Mouse (Mus musculus): Measurements from ENCODE around the gene Hoxd11.

The Hoxd11 gene

DNA sequence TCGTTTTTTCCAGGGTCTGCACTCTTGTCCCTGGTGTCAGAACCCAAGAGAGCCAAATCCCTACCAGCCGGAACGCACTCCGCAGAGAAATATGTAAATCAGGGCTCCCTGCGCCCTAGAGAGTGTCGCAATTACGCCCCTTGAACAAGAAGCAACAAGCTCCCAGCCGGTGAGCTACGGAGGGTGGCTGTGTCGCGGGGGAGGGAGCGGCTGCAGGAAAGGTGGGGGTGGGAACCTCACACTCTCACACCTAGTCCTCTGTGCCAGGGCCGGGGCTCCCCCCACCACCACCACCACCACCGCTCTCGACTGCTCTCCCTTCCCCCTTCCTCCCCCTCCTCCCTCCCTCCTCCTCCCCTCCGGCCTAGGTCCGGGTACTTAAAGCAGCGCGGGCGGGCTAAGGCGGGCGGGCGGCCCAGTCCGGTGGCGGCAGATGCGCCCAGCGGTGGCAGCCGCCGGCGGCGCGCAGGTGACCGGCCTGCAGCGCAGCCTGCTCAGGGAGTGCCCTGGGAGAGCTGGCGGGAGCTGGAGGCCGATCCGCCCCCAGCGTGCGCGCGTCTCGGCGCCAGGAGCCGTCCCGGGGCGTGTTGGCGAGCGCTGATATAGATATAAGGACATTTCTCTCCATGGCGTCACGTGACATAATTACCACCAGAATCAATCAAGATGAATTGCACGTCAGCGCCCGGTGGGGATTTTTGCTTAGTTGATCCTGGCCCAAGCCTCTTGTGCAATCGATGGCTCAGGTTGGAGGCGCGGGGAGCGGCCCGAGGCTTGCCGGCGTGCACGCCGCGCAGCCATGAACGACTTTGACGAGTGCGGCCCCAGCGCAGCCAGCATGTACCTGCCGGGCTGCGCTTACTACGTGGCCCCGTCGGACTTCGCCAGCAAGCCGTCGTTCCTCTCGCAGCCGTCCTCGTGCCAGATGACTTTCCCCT, 2.5 kb downstream of the Hoxd11 start:
- no peak for DNase-seq (ENCODE audit: low spot score)

GRCm38 (mm10) chr2:74682796-74683195, 3.4 kb downstream of the Hoxd11 start:
- no peak for DNase-seq (ENCODE audit: low spot score)

- no peak for DNase-seq (ENCODE audit: low spot score)
These were observed 4.2 kb downstream of the Hoxd11 start for GRCm38 (mm10) chr2:74683471-74683951.

DNA sequence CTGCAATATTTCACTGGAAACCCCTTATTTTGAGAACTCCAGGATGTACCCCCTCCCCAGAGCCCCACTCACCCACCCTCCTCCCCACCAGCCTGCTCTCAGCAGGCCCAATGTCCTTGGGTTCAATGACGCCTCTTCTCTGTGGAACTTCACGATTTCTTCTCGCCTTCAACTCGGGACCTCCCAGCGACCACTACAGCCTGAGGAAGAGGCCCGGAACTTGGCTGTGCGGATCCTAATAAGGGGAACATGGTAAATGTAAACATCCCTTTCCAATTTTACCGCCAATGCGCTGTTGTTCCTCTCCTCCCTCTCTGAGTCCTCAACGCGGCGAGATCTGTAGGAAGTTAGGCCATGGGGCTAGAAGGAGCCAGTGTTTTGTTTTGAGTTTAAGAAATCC, 4.7 kb downstream of the Hoxd11 start:
- DNase-seq (ENCODE audit: low spot score) = no peak

GRCm38 (mm10) chr2:74685059-74685603, 5.8 kb downstream of the Hoxd11 start:
- DNase-seq (ENCODE audit: low spot score) = no peak

DNA sequence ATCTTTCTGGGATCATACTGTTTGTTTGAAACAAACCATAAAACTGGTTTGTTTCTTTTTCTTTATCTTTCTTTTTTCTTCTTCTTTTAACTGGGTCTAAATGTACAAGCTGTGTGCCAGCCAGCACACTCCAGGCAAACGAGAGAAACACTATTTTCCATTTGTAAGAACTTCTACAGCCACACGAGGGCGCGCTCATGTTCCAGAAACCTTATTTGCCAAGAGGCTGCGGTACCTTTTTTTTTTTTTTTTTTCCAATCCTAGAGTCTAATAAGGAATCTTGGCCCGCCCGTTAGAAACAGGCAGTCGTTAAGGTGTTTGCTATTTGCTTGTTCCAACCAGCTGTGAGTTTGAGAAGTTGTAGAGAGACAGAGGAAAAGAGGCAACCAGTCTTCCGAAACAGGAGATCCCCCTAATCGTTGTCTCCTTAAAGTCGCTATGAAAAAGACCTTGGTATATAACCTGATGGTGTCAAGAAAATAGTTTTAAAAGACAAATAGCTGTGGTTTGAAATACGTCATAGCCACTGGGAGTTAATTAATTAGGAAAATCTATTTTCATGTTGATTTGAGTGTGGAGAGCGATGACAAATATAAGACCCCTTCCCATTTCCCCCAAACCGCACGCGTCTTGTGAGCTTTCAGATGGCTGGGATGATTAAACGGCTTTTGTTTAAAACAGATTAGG, 7.1 kb downstream of the Hoxd11 start:
- DNase-seq (ENCODE audit: low spot score) = peak; percentile 83

DNA sequence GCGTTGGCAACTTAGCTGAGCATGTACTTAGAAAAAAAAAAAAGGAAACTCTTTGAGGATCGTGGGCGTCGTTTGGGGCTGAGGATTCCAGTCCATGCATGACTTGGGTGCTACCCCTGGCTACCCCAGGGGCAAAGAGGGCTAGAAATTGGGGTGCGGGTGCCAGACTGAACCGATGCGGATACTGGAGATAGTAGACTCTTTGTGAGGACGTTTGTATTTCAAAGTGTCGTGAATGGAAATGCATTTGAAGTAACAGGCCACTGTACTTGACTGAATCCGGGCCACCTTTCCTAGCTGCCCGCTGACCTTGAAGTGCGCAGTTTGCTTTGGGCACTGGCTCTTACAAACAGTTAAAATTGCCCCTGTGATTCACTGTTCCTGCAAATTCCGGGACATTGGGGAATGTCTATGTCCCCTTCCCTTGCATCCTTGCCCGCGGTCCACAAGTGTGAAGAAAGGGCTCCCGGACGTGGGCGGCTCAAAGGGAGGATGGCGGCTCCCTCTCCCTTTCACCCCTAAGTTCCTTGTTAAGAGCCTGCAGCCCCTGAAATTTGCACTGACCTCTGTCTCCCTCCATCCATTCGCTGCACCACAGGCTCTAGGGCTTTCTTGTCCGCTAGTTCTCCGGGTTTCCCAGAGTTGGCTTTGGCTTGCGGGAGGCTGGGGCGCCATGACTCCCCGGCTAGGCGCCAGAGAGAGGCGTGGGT, 7.8 kb downstream of the Hoxd11 start:
- no peak for DNase-seq (ENCODE audit: low spot score)

DNA sequence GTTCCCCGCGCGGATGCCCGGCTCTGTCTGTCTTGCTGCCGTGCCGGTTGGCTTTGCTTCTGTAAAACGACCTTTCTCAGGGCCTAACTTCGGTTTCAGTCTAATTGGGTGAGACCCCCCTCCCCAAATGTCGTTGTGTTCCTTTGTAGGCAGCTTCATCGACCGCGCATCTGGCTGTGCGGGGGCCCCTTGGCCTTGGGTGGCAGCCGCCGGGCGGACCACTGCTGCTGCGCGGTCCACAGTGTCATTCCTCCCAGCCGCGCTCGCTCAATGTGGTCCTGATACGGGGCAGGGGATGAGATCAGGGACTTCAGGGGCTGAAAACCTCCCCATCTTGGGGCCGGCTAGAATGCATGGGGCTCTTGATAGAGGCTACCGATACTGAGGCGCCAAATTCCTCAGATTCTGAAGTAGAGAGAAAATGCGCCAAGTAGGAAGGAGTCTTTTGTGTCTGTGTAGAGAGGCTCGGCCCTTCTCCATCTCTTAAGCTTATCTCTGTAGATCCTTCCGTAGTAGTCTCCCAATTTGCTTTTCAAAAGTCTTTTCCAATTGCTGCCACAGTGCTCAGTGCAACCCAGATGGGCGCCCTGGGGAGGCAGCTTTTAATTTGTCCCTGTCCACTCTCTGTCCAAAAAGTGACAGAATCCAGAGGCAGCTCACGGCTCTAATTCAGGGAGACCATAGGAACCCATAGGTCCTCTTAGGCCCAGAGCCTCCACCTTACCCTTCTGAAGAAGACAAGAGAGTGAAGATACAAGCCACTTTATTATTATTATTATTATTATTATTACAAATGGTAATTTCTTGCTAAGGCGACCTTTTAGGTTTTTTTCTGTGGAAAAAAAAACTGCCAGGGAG, 8.6 kb downstream of the Hoxd11 start:
- DNase-seq (ENCODE audit: low spot score) = no peak

DNA sequence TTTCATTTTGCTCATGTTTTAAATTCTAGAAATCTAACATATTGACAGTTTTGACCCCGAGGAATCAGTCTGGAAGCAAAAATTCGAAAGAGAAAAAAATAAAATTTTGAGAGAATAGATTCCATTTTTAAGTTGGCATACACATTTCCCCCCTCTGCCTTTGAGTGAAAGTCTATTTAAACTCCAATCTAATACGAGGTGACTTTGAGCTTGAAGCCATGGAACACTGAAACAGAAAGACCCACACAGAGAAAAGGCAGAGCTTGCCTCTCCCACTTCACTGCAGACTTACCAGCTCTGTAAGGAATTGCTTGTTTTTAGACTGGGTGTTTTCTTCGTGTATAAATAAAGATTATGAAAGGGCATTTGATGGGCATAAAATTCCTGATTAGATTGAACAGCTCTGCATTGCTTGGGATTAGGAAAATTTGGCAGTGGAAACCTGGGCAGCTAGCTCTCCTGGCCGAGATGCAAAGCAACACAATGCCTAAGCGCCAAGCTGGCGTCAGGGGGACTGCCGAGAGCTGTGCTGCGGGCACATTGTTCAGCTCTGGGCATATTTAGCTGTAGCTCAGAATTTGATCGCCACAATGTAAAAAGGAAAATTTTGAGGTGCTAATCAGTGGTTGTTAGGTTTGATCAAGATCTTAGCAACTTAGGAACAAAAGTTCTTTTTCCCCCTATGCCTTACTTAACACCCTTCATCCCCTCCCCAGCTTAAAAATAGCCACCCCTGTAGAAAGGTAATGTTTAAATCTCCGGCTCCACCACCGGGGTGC, 9.6 kb downstream of the Hoxd11 start:
- DNase-seq (ENCODE audit: low spot score) = no peak

- no peak for DNase-seq (ENCODE audit: low spot score)
These were observed 10.4 kb downstream of the Hoxd11 start for GRCm38 (mm10) chr2:74689574-74690337.

DNA sequence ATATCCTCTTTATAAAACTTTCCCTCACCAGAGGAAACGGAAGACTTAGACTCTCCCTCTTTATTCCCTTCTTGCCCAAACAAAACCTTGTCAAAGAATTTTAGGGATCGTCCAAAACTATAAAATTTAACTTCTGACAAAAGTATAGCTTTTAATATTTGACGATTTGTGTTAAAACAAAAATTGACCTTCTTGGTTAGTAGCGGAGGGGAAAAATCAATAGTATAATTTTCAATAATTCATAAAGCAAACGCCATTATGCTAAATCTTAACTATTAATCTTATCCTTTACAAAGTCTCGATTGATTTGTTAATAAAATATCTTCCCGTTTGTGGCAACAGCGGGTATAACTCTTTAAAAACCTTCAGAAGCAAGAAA, 11.0 kb downstream of the Hoxd11 start:
- DNase-seq (ENCODE audit: low spot score) = no peak

- peak; percentile 81 for DNase-seq (ENCODE audit: low spot score)
These were observed 11.9 kb downstream of the Hoxd11 start, which contains the start of gene Hoxd10 for GRCm38 (mm10) chr2:74691022-74691951. Hoxd10 (plus strand) TSS chr2:74691924.

DNA sequence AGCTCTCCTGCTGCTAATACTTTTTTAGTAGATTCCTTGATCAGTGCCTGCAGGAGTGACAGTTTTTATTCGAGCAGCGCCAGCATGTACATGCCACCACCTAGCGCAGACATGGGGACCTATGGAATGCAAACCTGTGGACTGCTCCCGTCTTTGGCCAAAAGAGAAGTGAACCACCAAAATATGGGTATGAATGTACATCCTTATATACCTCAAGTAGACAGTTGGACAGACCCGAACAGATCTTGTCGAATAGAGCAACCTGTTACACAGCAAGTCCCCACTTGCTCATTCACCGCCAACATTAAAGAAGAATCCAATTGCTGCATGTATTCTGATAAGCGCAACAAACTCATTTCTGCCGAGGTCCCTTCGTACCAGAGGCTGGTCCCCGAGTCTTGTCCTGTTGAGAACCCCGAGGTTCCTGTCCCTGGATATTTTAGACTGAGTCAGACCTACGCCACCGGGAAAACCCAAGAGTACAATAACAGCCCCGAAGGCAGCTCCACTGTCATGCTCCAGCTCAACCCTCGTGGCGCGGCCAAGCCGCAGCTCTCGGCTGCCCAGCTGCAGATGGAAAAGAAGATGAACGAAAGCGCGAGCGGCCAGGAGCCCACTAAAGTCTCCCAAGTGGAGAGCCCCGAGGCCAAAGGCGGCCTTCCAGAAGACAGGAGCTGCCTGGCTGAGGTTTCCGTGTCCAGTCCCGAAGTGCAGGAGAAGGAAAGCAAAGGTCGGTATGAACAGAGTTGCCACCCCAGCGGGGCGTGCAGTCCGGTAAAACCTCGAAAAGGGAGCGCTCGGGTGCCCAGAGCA, 12.8 kb downstream of the Hoxd11 start:
- DNase-seq (ENCODE audit: low spot score) = no peak

- DNase-seq (ENCODE audit: low spot score) = no peak
These were observed 13.6 kb downstream of the Hoxd11 start for GRCm38 (mm10) chr2:74692808-74693431.

GRCm38 (mm10) chr2:74693432-74693827, 14.1 kb downstream of the Hoxd11 start:
- no peak for DNase-seq (ENCODE audit: low spot score)

DNA sequence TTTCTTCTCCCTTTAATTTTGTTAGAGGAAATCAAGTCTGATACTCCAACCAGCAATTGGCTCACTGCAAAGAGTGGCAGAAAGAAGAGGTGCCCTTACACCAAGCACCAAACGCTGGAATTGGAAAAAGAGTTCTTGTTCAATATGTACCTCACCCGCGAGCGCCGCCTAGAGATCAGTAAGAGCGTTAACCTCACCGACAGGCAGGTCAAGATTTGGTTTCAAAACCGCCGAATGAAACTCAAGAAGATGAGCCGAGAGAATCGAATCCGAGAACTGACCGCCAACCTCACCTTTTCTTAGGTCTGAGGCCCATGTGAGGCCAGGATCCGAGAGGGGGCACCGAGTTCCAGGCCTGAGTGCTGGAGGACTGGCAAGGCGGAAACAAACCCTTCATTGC, 14.7 kb downstream of the Hoxd11 start:
- DNase-seq (ENCODE audit: low spot score) = peak; percentile 75

DNA sequence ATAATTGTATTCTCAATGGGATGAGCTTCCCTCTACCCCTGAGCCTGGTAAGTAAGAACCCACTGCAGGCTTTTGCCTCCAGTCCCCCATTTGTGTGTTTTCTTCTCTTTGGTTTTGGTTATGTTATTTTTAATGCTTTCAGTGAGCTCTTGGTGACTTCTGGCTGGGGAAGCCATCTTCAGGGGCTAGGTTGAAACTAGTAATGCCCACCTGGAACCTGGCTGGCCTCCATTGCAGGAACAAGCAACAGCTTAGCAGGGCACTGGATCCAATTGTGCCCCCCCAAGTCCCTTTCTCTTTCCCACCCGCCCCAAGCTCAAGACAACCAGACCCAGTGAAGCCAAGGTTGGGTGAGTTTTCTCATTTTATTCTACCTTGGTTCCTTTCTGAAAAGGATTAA, 16.0 kb downstream of the Hoxd11 start:
- no peak for DNase-seq (ENCODE audit: low spot score)
